Mouse (Mus musculus) embryo, embryonic 10 days (tissue): ENCODE measurements at regions not wholly inside any gene's neighbourhood (a gene's known extent, or its start where the extent isn't known, plus 50 kb on each side); places are given as distances from the start of the nearest gene placed in this dataset.
A peak's percentile ranks its signal among the peaks of the same experiment; 100 is the strongest.

Source experiments
- DNase-seq: peaks from one replicate; pipeline ENCODE4 v3.0.0-alpha.2; 2015; ENCODE audit warnings: low spot score

DNA sequence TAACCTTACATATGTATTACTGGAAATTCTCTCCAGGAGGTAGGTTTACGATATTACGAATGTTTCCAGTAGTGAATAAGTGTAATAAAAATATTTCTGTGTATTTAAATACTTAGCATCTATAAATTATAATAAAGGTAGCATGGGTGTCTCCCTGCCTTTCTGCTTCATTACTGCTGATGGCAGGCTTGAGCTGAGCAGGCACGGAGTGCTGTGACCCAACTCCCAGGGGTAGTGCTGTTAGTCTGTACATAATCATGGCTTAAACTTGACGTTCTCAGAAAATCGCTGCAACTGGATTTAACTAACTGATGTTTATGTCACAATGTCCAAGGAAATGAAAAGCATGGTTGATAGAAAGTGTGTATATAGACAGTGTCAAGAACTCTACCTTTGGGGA lies 727.8 kb upstream of the Frg1 start:
- no peak for DNase-seq

DNA sequence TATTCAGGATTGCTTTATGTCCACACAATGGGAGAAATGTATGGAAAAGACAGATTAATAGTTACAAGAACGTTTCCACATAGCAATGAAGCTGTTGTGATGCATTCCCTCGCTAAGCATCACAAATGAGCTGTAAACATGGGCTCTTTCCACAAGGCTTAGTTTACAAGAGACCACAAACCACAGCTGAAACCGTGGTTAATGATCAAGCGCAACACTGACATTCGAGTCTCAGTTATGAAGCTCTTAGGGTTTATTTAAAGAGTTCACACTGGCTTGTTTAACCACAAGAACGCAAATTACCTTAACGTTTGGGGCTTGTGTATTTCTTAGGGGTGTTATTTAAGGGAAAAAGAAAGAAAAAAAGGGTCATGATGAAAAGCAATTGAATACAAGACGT lies 727.3 kb upstream of the Frg1 start:
- no peak for DNase-seq

DNA sequence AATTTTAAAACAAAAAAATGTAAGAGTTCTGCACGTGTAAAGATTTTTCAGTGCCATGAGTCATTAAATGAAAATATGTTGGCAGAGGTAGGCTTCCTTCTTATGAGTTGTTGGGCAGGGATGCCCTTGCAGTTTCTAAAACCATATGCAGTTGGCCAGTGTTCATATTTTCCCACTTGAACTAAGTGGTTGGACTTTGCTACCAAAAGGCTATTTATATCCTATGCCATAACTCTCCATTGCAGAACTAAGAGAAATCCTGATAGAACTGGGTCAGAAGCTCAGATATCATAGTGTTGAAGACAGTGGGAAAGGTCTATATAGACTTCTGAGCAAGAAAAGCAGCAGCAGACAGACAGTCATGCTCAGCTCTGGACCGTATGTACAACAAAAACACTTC lies 690.7 kb upstream of the Frg1 start:
- DNase-seq: no peak

DNA sequence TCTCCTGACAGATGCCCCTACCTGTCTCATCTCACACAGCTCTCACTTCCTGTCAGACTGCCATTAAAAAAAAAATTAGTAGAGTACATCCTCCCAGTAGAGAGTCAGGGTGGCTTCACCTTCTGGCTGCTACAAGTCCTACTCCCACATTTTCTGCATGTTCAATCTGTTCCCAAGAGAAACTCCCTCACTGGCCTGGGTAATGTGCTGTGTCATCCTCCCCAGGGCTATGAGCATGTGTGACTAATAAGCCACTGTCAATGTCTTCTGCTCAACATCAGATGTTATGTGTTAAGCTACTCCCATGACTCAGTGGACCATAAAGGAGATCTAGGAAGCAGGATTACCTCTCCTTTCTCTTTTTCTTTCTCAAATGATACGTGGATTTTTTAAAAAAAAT lies 652.4 kb upstream of the Frg1 start:
- no peak for DNase-seq

DNA sequence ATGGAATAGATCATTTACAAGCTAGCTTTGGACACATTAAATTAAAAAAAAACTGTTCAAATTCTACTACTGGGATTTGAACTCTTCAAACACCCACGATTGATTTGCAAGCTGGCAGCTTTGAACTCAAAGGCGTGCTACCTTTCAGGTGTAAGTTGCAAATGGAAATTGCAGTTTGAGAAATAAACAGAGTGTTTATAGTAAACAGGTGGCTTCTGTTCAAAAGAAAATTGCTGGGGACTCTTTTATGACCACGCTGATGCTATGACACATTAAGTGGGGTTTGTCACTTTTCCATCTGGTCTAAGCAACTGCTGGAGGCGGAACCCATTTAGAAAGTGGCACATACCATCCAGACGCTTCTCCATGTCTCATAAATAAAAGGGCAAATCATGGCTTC lies 626.7 kb upstream of the Frg1 start:
- DNase-seq: no peak

DNA sequence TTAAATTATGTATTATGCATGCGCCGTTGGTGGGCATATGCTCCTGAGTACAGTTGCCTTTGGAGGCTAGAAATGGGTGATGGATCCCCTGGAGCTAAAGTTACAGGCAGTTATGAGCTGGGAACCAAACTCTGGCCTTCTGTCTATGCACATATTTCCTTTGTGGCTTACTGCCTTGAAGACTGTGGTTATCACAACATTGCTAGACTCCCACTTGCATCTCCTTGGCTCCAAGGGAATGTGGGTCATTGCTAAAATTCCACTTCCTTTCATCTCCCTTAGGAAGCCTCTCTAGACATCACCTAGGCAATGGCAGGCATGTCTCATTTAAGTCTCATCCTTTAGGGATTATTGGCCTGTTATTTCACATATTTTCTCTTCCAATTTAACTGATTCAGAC lies 622.4 kb upstream of the Frg1 start:
- no peak for DNase-seq

DNA sequence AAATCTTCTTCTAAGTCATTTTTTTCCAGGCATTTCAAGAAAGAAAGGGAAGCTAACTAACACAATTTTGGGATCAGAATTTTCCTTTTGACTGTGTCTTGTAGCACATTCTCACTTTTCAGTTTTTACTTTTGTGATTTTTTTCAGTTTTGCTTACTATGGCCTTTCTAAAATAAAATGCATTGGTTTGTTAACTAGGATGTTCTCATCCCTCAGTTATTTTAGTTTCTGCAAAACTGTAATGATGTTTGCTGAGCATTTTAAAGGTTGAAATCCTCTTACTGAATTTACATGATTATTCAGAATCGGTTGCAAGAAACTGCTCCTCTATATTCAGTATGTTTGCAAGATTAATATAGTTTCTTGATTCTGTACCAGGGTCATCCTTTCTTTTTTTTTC lies 610.1 kb upstream of the Frg1 start:
- DNase-seq: no peak

DNA sequence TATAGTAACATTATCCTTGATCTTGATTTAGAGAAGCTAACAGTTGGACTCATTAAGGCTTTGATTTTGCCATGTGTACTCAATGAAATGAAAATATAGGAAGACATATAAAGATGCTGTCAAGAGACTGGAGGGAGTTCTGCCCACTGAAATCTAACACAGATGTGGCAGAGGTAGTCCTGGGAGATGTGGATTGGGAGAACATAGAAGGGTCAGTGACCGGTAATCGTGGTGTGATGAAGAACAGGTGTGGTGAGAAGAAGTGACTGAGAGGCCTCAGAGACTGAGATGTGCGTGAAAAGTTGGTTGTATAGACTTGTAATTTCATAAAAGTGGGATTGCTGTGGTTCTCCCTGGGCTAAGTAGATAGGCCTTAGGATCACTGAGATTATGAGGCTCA lies 600.9 kb upstream of the Frg1 start:
- peak; percentile 21 for DNase-seq

DNA sequence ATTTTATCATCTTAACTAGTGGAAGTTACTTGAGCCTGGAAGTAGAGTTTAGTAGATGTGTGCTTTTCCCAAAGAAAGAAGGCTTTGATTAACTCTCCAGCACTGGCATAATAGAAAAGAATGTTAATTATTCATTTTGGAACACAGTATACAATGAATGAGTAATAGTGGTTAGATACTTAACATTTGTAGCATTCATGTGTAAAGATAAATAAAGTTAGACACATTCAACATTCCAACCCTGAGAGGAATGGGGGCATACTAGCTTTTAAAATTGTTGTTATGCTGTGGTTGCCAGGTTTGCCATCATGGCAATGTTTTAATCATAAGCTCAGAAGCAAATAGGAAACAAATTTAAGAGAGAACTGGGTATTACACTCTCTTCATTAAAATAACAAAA lies 586.3 kb upstream of the Frg1 start:
- no peak for DNase-seq

DNA sequence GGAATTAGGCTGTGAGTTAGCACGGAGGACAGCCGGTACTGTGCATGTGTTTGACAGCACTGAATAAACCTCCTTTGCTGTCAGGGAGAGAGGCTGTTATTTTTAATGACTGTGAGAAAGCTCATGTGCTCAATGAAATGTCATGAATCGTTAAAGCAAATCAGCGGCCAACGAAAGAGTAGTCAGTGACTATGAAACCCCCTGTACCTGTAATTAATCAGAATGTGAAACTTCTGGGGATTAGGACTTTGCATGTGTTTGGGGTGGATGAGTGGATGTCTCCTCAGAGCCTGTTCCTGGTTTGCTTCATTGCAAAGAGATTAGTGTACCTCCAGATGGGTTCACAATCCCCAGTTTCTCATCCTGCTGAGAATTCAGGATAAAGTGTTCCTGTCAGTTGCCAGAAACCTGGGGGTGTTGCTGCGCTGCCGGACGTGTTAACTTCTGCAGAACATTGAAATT lies 572.2 kb upstream of the Frg1 start:
- no peak for DNase-seq

DNA sequence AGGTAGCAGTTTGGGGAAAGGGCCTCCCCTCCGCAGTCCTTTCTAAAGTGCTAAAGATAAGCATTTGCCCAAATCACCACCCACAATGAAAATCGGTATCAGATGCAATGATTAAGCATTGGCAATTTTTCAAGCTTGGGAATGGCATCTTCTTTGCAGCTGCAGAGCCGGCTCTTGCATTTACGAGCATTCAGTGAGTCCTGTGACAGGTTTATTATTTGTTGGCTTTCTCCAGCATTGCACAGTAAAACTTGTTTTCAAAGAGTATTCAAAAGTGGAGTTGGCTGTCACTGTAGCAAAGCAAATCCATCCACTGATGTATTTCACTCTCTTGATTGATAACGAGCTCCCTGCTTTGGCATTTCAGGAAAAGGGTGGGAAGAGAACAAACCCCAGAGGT lies 571.3 kb upstream of the Frg1 start:
- DNase-seq: no peak

DNA sequence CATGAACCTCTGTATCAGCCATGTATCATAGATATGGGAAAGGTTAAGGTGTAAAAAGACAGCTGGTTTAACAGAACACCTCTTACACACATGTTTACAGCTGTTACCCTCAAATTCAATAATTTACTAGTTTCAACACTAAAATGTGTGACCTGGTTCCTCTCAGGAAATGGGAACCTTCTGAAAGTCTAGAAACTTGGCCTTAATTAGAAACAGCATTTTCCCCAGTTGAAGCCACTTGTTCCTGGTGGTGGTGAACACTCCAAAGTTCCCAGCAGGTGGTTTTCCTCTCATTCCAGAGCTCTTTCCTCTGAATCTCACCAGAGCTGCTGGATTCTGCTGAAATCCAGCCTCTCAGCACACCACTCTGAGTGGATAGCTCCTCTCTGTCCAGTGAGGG lies 570.5 kb upstream of the Frg1 start:
- no peak for DNase-seq

DNA sequence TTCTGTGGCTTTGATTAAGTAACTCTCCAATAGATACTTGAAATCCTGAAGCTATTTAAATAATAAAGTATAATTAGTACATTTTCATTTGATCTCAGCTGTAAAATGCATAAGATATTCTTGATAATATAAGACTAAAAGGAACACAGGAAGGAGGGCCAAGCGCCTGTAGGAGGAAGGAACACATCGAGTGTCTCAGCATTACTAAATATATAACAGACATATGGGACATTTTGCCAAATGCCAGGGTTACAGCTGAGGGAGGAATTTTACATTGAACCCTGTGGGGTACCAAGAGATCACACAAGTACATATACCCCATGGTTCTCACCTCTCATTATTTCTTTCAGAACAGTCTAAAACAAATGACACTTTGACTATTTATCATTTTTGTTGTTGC lies 555.5 kb upstream of the Frg1 start:
- no peak for DNase-seq

DNA sequence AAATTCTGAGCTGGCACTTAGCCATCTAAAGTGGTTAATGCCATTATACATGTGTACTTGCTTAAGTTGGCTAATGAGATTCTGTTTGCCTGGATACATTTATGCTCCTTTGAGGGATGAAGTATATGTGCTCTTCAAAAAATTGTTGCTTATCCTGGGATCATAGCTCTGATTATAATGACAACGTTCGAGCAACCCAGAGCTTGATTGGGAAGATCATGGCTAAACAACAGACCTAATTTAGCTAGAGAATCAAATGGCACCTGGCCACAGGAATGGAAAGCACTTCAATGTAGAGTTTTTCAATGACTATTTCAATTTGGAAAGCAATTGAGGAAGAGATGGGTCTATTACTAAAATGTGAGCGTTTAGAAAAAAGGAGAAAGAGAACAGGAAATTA lies 553.7 kb upstream of the Frg1 start:
- no peak for DNase-seq

DNA sequence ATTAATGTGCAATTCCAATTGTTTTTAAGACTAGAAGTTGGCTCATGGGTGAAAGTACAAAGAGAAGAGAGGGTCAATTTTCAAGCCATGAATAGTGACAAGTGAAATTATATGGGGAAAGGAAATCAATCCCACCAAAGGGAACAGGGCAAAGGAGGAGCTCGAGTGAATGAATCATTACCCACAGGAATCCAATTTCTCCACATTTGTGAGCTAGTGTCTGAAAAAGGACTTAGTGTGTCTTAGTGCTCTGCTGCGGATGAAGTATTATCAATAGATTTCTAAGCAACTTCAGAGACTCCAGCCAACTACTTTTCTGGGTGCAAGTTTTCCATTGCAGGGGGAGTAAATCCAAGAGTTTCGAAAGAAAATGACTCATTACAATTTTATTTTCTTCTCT lies 552.5 kb upstream of the Frg1 start:
- no peak for DNase-seq

DNA sequence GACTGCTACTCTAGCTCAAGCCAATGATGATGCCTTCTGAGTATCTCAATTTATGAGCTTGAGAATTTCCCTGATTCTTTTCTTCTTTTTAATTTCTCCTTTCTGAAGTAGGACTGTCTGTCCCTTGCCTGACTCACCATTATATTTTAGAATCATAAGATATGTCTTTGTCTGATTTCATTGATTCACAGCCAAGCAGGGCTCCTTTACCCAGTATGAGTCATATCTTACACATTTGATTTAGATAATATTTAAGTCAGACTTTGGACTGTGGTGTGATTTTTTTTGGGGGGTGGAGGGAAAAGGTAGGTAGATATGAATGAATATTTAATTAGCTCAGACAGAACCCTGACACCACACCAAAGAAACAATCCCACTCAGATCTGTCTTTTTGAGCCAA lies 547.2 kb upstream of the Frg1 start:
- no peak for DNase-seq

DNA sequence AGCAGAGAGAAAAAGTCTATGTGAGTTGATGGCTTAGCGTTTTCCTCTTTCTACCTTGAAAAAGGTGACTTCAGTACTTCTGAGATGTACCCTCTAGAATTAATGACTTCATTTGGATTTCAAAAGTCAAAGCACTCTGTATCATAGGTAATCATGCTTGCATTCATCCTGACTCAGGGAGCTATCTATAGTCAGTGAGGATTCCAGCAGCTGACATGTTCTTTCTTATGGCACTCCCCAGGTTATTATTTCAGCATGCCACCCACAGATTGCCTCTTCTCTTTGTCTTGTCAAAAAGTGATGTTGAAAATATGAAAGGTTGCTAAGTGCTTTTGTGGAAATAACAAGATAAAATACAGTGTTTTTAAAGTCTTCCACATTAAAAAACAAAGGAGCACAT lies 540.0 kb upstream of the Frg1 start:
- DNase-seq: no peak

DNA sequence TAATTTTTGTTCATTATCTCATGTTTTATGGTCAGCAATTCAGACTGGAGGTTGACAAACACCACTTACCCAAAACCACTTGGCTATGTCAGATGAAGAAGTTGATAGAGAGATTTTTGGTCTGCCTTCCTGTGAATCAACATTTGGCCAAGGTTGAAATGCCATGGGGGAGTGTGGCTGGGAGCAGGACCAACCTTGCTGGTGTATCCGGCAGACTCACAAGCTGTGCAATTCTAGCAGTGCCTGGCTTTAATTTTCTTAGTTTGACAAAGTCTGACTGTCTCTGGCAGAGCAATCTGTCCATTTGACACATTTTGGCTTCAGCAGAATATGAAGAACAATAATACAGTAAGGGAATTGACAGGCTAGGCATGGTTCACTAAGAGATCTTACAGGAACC lies 533.9 kb upstream of the Frg1 start:
- no peak for DNase-seq

DNA sequence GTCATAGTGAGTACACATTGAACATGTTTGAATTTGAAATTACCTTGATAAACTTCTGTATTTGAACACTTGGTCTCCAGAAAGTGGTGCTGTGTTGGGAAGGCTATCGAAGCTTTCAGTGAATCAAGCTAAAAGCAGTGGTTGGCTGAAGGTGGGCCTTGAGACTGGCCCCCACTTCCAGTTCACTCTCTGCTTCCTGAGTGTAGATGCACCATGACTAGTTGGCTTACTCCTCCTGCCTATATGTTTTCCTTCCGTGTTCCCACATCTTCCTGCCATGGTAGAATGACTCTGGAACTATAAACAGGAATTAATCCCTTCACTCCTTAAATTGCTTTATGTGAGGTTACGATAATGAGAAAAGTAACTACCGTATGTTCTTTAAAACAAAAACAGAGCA lies 522.4 kb upstream of the Frg1 start:
- DNase-seq: no peak

DNA sequence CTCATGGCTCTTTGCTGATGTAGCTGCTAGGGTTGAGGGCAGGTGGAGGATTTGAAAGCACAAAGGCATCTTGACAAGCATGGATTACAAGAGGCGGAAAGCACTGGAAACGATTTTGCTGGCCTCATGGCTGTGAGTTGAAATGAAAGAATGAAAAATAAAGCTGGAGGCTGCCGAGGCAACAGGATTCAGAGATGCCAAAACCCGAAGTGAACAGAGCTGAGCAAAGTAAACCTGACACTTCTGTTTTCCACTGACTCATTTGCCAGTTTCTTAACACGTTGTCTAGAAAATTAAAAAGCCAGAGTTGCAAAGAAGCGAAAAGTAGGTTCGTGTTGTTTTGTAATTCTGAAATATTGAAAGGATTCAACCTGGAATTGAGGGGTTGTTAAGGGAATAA lies 504.2 kb upstream of the Frg1 start:
- DNase-seq: no peak

DNA sequence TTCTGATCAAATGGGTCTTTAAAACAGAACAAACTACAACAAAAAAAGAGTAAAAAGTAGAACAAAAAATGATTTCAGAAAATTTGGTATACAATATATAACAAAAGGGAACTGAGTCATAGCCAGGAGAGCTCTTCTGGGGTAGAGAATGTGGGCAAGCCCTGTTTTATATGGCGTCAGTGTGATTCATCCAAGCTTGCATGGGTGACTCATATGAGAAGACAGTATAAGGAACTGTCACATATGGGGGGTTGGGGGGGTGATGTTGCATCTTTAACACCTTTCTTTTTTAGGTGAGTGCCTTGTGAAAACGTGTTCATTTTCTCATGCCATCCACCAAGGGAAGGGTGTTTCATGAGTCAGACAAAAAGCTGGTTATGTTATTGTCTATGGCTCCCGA lies 503.7 kb upstream of the Frg1 start:
- no peak for DNase-seq

DNA sequence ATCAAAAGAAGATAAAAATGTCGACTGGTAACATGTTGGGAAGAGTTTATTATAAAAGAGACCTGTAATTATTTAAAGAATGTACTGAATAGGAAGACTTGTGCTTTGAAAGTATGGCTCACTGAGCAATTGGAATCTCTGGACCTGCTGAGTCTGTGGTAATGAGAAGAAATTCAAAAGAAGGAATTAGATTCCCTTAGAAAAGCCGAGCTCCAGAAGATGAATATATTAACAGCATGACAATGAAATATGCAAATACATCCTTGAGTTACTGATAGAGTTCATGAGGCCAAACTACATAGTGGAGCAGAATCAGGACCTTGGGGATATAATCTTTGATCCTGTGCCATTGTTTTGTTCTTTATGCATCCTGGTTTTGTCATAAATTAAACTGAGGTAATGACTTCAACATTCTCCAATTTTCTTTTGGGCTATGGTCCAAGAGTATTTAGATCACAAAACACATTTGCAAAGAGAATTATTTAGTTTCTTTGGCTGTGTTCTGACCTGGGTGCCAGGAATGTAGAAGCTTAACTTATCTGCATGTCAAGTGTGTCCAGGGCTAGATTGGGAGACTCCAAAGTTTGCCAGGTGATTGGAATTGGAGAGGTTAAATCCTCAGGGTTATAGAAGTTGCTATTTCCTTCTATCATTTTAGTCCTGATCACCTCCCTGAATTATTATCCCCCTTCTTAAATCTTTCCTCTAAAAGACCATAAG lies 461.3 kb upstream of the Frg1 start:
- no peak for DNase-seq

DNA sequence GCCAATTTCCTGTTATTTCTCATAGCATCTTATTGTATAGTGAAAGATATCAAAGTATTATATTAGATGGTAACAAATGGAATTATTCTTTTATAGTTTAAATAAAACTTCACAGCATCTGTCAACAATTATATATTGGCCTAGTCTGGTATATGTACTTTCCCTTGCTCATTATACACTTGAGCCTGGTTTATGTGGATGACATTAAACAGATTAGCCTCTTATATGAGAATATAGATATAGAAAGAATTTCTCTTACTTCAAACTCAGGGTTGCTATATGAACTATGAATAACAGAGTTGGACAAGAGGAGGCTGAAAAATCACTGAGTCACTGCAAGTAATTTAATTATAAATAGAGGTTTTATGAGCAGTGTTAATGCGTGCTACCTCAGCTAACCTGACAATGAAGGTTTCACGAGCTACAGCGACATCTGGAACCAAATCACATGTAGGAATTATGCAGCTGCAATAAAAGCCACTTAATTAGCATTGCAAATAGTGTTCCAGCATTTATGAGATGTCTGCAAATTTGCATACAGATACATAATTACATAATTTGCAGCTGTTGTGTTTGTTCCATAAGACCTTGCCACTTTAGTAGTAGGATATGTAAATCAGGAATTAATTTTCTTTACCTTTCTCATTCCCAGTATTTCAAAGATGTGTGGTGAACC lies 452.9 kb upstream of the Frg1 start:
- no peak for DNase-seq

DNA sequence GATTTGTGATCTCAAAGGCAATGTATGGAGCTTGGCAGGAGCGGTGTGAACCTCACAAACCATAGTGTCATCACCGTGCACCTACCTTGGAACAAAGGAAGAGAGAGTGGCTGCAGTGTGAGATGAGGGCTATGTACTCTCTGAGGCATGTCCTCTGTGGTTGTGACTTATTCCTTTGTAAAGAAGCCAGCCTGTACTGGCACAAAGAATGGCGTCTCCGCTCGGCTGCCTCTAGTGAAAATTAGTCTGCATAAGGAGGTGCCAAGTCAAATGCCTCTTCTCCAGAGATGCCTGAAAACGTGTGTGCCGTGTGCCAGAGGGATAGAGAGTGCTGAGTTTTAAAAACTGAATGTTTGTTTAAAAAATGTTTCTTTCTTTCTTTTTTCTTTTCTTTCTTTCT lies 444.0 kb upstream of the Frg1 start:
- no peak for DNase-seq
